9 mouse cellular contexts compared by ENCODE assay signal in the genomic region with DNA sequence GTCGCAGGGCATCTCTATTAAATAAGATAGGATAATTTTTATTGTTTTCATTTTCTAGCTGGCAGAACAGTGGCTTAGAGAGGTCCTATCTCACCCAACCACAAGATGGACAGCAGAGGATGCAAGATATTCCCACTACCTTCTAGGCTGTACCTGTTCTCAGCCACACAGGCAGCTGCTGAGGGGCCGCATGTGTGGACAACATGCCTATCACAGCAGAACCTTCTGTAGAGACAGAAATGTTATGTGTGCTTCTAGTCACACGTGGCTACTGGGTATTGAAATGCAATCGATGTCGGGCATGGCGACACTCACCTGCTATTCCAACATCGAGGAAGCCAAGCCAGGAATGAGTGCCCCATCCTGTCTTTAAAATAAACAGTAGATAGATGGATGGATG.
"Had no signal": no experiment of that assay in that cellular context is flagged by ENCODE, and none has a peak within 500 bp of the region (broad histone marks: within the 10 kb centered on the region; RNA-seq: fewer than 3 reads in every experiment).

No protein-coding gene starts in this region.

- H3K4me1 ChIP-seq: liver, embryonic 13.5 days had no signal

- H3K27me3 ChIP-seq: liver, embryonic 13.5 days had no signal

- H3K27ac ChIP-seq: kidney, postnatal 0 days; liver, embryonic 13.5 days had no signal

- H3K4me3 ChIP-seq: liver, embryonic 13.5 days had no signal

- DNase-seq: kidney, postnatal 25 days; liver, embryonic 13.5 days; lung, adult 2 months; lung, postnatal 14 days; lung, postnatal 4 days; midbrain, embryonic 14.5 days; thymus, adult 18-20 months; thymus, postnatal 36 days had no signal

- H3K9ac ChIP-seq: liver, embryonic 13.5 days had no signal

- H3K36me3 ChIP-seq: liver, embryonic 13.5 days had no signal
